Mouse (Mus musculus) small intestine, adult 2 months (tissue): ENCODE data around the gene Zfp93.

Source experiments
- CTCF ChIP-seq: fragments of 200-500 bp; IDR thresholded peaks from 2 replicates; pipeline ENCODE4 v1.5.1; 2012; ENCODE audit warnings: low read depth, mild to moderate bottlenecking, control low read depth, inconsistent platforms, low read length, moderate library complexity, mixed read lengths; ENCODE audit not compliant: insufficient replicate concordance, insufficient read length; ENCODE audit errors: extremely low read depth
- POLR2A ChIP-seq: fragments of 200-500 bp; IDR thresholded peaks from 2 replicates; pipeline ENCODE4 v1.6.1; 2012; ENCODE audit warnings: low read depth, mild to moderate bottlenecking, control low read depth, inconsistent platforms, low read length, moderate library complexity

- TF ChIP-seq CTCF (no peak), POLR2A (no peak)
These were observed 23.0 kb downstream of the Zfp93 start for GRCm38 (mm10) chr7:24293061-24293851.
